Mouse (Mus musculus) limb, embryonic 15.5 days (tissue): ENCODE measurements at regions not wholly inside any gene's neighbourhood (a gene's known extent, or its start where the extent isn't known, plus 50 kb on each side); places are given as distances from the start of the nearest gene placed in this dataset.

ENCODE experiments used
- ATAC-seq: fragments of 200-750 bp; cut with Nextera tagmentation; 2 replicates; pipeline ENCODE4 v1.8.0; 2017; ENCODE audit warnings: low read depth, moderate TSS enrichment; ENCODE audit not compliant: insufficient number of reproducible peaks, low FRiP score, low TSS enrichment
- H3K27ac ChIP-seq: fragments of 300-500 bp; sonication (generic); 2 replicates; pipeline ENCODE4 v1.5.1; 2015; ENCODE audit warnings: moderate library complexity, mild to moderate bottlenecking, inconsistent platforms
- H3K27me3 ChIP-seq: fragments of 300-500 bp; sonication (generic); 2 replicates; pipeline ENCODE4 v1.6.1; 2015; ENCODE audit warnings: inconsistent platforms
- H3K36me3 ChIP-seq: fragments of 300-500 bp; sonication (generic); 2 replicates; pipeline ENCODE4 v1.6.1; 2015; ENCODE audit warnings: inconsistent platforms
- H3K4me1 ChIP-seq: fragments of 300-500 bp; sonication (generic); 2 replicates; pipeline ENCODE4 v1.6.1; 2015; ENCODE audit warnings: inconsistent platforms
- H3K4me2 ChIP-seq: fragments of 300-500 bp; sonication (generic); 2 replicates; pipeline ENCODE4 v1.6.1; 2015; ENCODE audit warnings: mild to moderate bottlenecking, inconsistent platforms
- H3K4me3 ChIP-seq: fragments of 300-500 bp; sonication (generic); 2 replicates; pipeline ENCODE4 v1.5.1; 2015; ENCODE audit warnings: mild to moderate bottlenecking, inconsistent platforms
- H3K9ac ChIP-seq: fragments of 300-500 bp; sonication (generic); 2 replicates; pipeline ENCODE4 v1.6.1; 2015; ENCODE audit warnings: inconsistent platforms
- H3K9me3 ChIP-seq: fragments of 300-500 bp; sonication (generic); 2 replicates; pipeline ENCODE4 v1.6.1; 2016; ENCODE audit warnings: inconsistent platforms
- WGBS: fragments of 180-500 bp; shearing (Covaris S2); methylation state at CpG from one replicate; pipeline ENCODE4 v1.1.7; 2015; 5-methylcytosine and 5-hydroxymethylcytosine counted together

GRCm38 (mm10) chr12:107121990-107122389 lies 366.4 kb upstream of the 3110018I06Rik start:
- Histone ChIP-seq H3K27ac (no peak overlapping the region), H3K4me2 (no peak overlapping the region), H3K9ac (no peak overlapping the region), H3K27me3 (no peaks in the 10 kb centered on the region; the same call in 1 of the 2 replicates), H3K36me3 (no peaks in the 10 kb centered on the region), H3K4me1 (peaks cover 4% of the 10 kb centered on the region; the same call in 1 of the 2 replicates), H3K4me3 (no peak overlapping the region), H3K9me3 (no peaks in the 10 kb centered on the region)
- 48% methylated on average over 4 of the region's 4 CpGs for WGBS
- ATAC-seq = no peak

GRCm38 (mm10) chr12:107123661-107124060 lies 364.8 kb upstream of the 3110018I06Rik start:
- H3K4me1 ChIP-seq = peaks cover 4% of the 10 kb centered on the region; the same call in 1 of the 2 replicates
- H3K4me2 ChIP-seq = no peak overlapping the region
- H3K36me3 ChIP-seq = no peaks in the 10 kb centered on the region
- H3K27ac ChIP-seq = no peak overlapping the region
- 73% methylated on average over 8 of the region's 8 CpGs for WGBS
- H3K27me3 ChIP-seq = no peaks in the 10 kb centered on the region; the same call in 1 of the 2 replicates
- no peak overlapping the region for H3K4me3 ChIP-seq
- H3K9me3 ChIP-seq = no peaks in the 10 kb centered on the region
- ATAC-seq = no peak
- no peak overlapping the region for H3K9ac ChIP-seq

- 78% methylated on average over 17 of the region's 17 CpGs for WGBS
- Histone ChIP-seq H3K4me2 (no peak overlapping the region), H3K9ac (no peak overlapping the region), H3K4me1 (peaks cover 4% of the 10 kb centered on the region; the same call in 1 of the 2 replicates), H3K9me3 (no peaks in the 10 kb centered on the region), H3K36me3 (no peaks in the 10 kb centered on the region), H3K4me3 (no peak overlapping the region), H3K27me3 (no peaks in the 10 kb centered on the region; the same call in 1 of the 2 replicates), H3K27ac (no peak overlapping the region)
- no peak for ATAC-seq
These were observed 364.1 kb upstream of the 3110018I06Rik start for GRCm38 (mm10) chr12:107124263-107124885.

GRCm38 (mm10) chr12:107125201-107125600 lies 363.2 kb upstream of the 3110018I06Rik start:
- H3K9me3 ChIP-seq = no peaks in the 10 kb centered on the region

GRCm38 (mm10) chr12:107126056-107126455 lies 362.4 kb upstream of the 3110018I06Rik start:
- ATAC-seq = no peak
- Histone ChIP-seq H3K36me3 (no peaks in the 10 kb centered on the region), H3K4me3 (no peak overlapping the region), H3K4me1 (peaks cover 4% of the 10 kb centered on the region; the same call in 1 of the 2 replicates), H3K9ac (no peak overlapping the region), H3K27ac (no peak overlapping the region), H3K27me3 (no peaks in the 10 kb centered on the region; the same call in 1 of the 2 replicates), H3K4me2 (no peak overlapping the region), H3K9me3 (no peaks in the 10 kb centered on the region)
- 60% methylated on average over 10 of the region's 10 CpGs for whole genome bisulfite sequencing

More at GRCm38 (mm10) chr12:107125201-107125600, 363.2 kb upstream of the 3110018I06Rik start:
- Histone ChIP-seq H3K4me3 (no peak overlapping the region), H3K36me3 (no peaks in the 10 kb centered on the region), H3K27ac (no peak overlapping the region), H3K9ac (no peak overlapping the region), H3K4me2 (no peak overlapping the region), H3K27me3 (no peaks in the 10 kb centered on the region; the same call in 1 of the 2 replicates), H3K4me1 (peaks cover 4% of the 10 kb centered on the region; the same call in 1 of the 2 replicates)
- WGBS = 48% methylated on average over 7 of the region's 7 CpGs
- ATAC-seq = no peak

GRCm38 (mm10) chr12:107127591-107127990 lies 360.8 kb upstream of the 3110018I06Rik start:
- no peaks in the 10 kb centered on the region for H3K36me3 ChIP-seq
- H3K4me1 ChIP-seq = peaks cover 4% of the 10 kb centered on the region; the same call in 1 of the 2 replicates
- H3K4me2 ChIP-seq = no peak overlapping the region
- no peak overlapping the region for H3K27ac ChIP-seq
- 79% methylated on average over 3 of the region's 3 CpGs for WGBS
- no peaks in the 10 kb centered on the region; the same call in 1 of the 2 replicates for H3K27me3 ChIP-seq
- H3K9me3 ChIP-seq = no peaks in the 10 kb centered on the region
- no peak for ATAC-seq
- no peak overlapping the region for H3K4me3 ChIP-seq
- no peak overlapping the region for H3K9ac ChIP-seq

- Histone ChIP-seq H3K9me3 (no peaks in the 10 kb centered on the region), H3K4me2 (no peak overlapping the region), H3K27me3 (no peaks in the 10 kb centered on the region; the same call in 1 of the 2 replicates), H3K4me3 (no peak overlapping the region), H3K4me1 (peaks cover 4% of the 10 kb centered on the region; the same call in 1 of the 2 replicates), H3K27ac (no peak overlapping the region), H3K36me3 (no peaks in the 10 kb centered on the region), H3K9ac (no peak overlapping the region)
- WGBS = 67% methylated on average over 6 of the region's 6 CpGs
- ATAC-seq = no peak
These were observed 359.2 kb upstream of the 3110018I06Rik start for GRCm38 (mm10) chr12:107129232-107129631.

- no peak overlapping the region for H3K4me2 ChIP-seq
- no peak overlapping the region for H3K27ac ChIP-seq
- H3K27me3 ChIP-seq = no peaks in the 10 kb centered on the region; the same call in 1 of the 2 replicates
- WGBS = 69% methylated on average over 7 of the region's 7 CpGs
- H3K36me3 ChIP-seq = no peaks in the 10 kb centered on the region
- no peak overlapping the region for H3K9ac ChIP-seq
- no peak for ATAC-seq
- no peak overlapping the region for H3K4me3 ChIP-seq
- no peaks in the 10 kb centered on the region for H3K4me1 ChIP-seq
- no peaks in the 10 kb centered on the region for H3K9me3 ChIP-seq
These were observed 357.1 kb upstream of the 3110018I06Rik start for GRCm38 (mm10) chr12:107131351-107131750.

- no peaks in the 10 kb centered on the region for H3K36me3 ChIP-seq
- H3K4me2 ChIP-seq = no peak overlapping the region
- no peak overlapping the region for H3K9ac ChIP-seq
- H3K9me3 ChIP-seq = no peaks in the 10 kb centered on the region
- no peak overlapping the region for H3K27ac ChIP-seq
- WGBS = 79% methylated on average over 6 of the region's 6 CpGs
- no peaks in the 10 kb centered on the region; the same call in 1 of the 2 replicates for H3K27me3 ChIP-seq
- no peak overlapping the region for H3K4me3 ChIP-seq
- H3K4me1 ChIP-seq = no peaks in the 10 kb centered on the region
- no peak for ATAC-seq
These were observed 356.6 kb upstream of the 3110018I06Rik start for GRCm38 (mm10) chr12:107131841-107132240.

GRCm38 (mm10) chr12:107132501-107132900 lies 355.9 kb upstream of the 3110018I06Rik start:
- Histone ChIP-seq H3K27ac (no peak overlapping the region), H3K9ac (no peak overlapping the region), H3K36me3 (no peaks in the 10 kb centered on the region), H3K27me3 (no peaks in the 10 kb centered on the region; the same call in 1 of the 2 replicates), H3K4me1 (no peaks in the 10 kb centered on the region), H3K9me3 (no peaks in the 10 kb centered on the region), H3K4me2 (no peak overlapping the region), H3K4me3 (no peak overlapping the region)
- WGBS = 80% methylated on average over 3 of the region's 3 CpGs
- no peak for ATAC-seq

GRCm38 (mm10) chr12:107134353-107134752 lies 354.1 kb upstream of the 3110018I06Rik start:
- H3K4me3 ChIP-seq = no peak overlapping the region
- no peaks in the 10 kb centered on the region for H3K4me1 ChIP-seq
- H3K27ac ChIP-seq = no peak overlapping the region
- 87% methylated on average over 3 of the region's 3 CpGs for WGBS
- H3K9ac ChIP-seq = no peak overlapping the region
- H3K27me3 ChIP-seq = no peaks in the 10 kb centered on the region
- no peaks in the 10 kb centered on the region for H3K9me3 ChIP-seq
- H3K36me3 ChIP-seq = no peaks in the 10 kb centered on the region
- H3K4me2 ChIP-seq = no peak overlapping the region
- no peak for ATAC-seq

- H3K4me1 ChIP-seq = no peaks in the 10 kb centered on the region
- H3K4me3 ChIP-seq = no peak overlapping the region
- no peak for ATAC-seq
- no peaks in the 10 kb centered on the region for H3K27me3 ChIP-seq
- H3K27ac ChIP-seq = no peak overlapping the region
- WGBS = 93% methylated on average over 8 of the region's 8 CpGs
- H3K4me2 ChIP-seq = no peak overlapping the region
- no peak overlapping the region for H3K9ac ChIP-seq
- H3K36me3 ChIP-seq = no peaks in the 10 kb centered on the region
- no peaks in the 10 kb centered on the region for H3K9me3 ChIP-seq
These were observed 349.6 kb upstream of the 3110018I06Rik start for GRCm38 (mm10) chr12:107138677-107139400.
